Mouse (Mus musculus) embryo, embryonic 11.5 days (tissue): ENCODE results near the gene Kcnj9.

Source experiments
- DNase-seq: peaks from one replicate; pipeline ENCODE4 v3.0.0-alpha.2; 2012; ENCODE audit warnings: low read depth, low spot score

Gene Kcnj9

DNA sequence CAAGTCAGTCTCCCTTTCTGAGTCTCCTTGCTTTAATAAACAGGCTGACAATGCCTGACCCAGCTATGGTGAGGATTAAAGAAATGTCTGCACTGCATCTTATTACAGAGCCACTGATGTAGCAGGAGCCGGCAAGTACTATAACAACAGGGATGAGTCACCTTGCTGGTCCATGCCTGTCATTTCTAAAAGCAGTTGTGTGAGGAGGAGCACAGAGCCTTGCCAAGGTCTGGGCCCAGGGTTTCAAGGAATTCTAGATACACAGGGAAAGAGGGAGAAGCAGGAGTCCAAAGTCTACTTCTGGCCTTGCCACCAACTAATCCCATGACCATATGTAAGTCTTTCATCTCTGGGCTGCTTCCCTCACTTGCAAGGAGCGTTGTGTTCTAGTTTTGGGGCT lies 36.2 kb downstream of the Kcnj9 start:
- DNase-seq: no peak

GRCm38 (mm10) chr1:172289617-172289946 lies 39.5 kb downstream of the Kcnj9 start:
- DNase-seq: no peak

DNA sequence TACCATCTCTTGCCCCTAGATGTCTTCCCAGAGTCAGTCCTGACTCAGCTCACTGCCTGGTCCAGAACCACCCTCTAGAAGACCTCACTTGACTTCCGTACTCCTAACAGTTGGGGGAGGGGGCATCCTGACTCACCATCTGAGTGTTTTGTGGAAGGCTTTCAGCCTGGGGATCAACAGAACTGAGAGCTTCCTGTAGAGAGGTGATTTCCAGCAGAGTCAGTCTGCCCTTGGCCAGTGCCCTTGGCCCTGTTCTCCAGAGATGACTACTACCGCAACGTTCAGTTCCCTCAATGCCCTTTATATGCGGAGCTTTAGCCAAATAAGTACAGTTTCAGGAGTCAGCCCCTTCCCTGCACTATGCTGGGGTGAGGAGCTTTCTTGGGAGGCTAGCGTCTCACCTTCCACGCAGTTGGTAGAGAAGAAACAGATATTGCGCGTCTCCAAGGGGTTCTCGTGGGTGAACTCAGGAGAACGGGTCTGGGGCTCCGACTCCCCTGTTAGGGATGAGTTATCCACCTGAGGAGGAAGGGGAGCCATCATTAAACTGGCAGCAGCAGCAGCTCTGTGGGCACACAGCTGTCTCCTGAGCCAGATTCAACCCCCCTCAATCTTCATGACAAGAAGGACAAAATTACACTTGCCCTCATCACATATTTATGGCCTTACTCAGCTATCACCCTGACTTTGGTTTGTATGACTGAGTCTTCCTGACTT lies 40.1 kb downstream of the Kcnj9 start:
- no peak for DNase-seq

- DNase-seq: no peak
Measured at GRCm38 (mm10) chr1:172286740-172287139, 42.4 kb downstream of the Kcnj9 start.

DNA sequence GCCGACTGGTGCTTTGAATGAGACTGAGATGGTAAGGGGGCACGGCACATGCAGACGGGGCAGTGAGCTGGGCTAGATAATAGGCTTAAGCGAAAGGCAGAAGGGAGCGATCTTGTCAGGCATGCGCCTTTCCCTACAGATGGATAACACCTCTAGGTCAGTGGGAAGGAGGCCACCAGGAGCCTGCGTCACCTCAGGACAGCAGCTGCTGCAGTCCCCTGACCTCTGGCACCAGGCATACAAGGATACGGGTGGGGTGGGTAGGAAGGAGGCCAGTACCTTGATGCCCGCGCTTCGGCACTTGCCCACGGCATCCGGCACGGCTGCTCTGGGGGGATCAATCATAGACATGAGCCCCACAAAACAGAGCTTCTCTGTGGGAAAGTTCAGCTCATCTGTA lies 44.9 kb downstream of the Kcnj9 start:
- no peak for DNase-seq

GRCm38 (mm10) chr1:172283073-172283472 lies 46.0 kb downstream of the Kcnj9 start:
- DNase-seq: no peak

DNA sequence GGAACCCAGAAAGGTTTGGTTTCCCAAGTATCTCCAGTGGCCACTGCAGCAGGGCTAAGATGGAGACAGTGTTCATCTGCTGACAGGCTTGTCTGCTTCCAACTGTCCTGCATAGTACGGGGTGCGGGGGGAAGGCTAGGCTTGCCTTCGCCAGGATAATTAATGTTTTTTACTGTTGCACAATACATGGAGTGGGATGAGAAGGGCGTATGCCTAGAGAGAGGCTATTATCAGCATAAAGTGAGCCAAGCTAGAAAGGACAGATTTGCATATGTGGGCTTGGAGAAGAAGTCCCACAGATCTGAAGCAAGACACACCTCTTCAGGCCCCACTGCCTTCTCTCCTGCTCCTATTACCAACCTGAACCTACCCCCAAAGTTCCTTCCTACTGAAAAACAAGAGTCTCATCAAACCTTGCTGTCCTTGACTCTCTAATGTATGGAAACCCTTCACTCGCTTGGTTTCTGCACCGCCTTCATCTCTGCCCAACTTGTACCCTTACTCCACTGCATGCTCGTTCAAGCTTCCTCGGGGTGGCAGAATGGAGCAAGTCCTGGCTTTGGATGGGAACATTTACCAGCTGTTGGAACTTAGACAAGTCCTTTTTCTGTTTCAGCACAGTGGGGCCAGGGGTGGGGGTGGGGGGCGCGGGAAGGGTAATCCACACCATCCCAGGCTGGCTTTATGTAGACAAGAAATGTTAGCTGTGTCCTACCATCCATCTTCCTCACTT lies 47.4 kb downstream of the Kcnj9 start:
- no peak for DNase-seq

GRCm38 (mm10) chr1:172279768-172280509 lies 49.2 kb downstream of the Kcnj9 start:
- DNase-seq: no peak

- DNase-seq: no peak
Measured at GRCm38 (mm10) chr1:172278328-172278727, 50.8 kb downstream of the Kcnj9 start.

DNA sequence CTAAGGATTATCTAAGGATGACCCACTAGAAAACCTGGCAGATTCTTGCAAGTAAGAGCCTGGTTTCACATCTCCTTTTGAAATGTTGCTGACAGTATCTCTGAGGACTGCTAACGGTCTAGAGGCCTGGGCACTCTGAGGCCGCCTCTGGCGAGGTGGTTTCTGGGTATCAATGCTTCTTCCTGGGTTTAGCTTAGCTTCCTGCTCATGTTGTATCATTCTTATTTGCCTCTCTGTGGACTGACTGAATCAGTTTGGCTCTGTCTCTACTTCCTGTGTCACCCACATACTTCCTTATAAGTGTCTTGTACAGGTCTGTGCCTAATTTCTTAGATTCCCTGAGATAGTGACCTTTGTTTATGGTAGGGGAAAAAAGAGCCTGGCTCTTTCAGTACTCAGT lies 51.9 kb downstream of the Kcnj9 start:
- no peak for DNase-seq

- no peak for DNase-seq
Measured at GRCm38 (mm10) chr1:172274547-172274946, 54.6 kb downstream of the Kcnj9 start.

DNA sequence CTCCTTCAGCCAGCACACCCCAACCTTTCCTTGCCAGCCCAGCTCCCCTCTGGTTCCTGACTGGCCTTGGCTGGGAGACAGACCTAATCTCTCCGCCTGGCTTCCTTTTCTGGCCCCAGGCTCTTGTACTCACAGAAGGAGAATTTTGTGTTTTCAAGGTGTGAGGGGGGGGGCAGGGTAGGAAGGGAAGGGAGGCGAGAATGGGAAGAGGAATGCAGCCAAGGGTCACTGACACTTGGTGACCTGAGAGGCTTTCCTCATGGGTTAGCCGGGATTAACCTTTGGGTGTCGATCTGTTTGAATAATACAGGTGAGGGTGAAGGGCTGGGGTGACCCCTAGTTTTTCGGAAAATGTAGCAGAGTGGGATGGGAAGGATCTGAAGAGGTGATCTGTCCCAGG lies 55.0 kb downstream of the Kcnj9 start:
- DNase-seq: no peak

DNA sequence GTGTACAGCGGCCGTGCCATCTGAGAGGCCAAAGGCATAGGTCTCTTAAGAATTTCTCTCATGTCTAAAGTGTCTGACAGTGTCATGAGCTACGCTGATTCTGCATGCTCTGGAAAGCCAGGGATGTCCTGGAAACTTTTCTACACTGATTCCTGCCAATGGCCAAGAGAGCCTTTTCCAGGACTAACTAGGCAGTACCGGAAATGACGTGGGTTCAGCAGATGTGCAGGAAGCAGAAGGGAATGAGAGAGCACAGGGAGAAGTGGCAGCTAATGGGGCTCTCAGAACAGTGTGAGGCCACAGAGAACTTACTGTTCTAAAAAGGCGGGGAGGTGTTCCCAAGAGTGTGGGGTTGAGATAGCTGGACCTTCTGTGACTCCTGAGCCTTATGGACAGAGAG lies 55.7 kb downstream of the Kcnj9 start:
- no peak for DNase-seq

DNA sequence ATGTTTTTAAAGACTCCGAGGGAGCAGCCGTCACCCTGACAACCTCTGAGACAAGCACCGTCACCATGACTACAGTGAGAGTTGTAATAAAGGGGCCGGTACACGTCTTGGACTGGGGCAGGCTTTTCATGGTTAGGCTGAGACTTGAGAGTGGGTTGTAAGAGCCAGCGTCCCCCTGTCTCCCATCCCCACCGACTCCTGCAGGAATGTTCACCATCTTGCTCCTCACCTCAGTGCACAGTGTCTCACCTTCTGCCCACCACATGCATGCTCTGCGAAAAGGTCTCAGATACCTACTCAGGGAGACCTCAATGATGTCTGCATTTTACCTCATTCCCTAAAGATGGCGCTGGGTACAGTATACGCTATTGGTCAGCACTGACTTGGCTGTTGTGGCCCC lies 57.4 kb downstream of the Kcnj9 start:
- no peak for DNase-seq

DNA sequence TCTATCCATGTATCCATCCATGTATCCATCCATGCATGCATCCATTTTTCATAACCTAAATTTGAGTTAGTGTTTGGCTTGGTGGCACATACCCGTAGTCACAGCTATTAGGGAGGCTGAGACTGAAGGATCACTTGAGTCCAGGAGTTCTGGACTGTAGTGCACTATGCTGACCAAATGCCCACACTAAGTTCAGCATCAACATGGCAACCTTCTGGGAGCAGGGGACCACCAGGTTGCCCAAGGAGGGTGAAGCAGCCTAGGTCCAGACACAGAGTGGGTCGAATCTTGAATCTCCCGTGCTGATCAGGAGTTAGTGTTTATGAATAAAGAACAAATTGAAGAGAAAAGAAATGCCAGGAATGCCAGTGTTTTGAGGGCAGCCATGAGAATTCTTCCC lies 57.9 kb downstream of the Kcnj9 start:
- no peak for DNase-seq
